Mouse (Mus musculus) frontal cortex, postnatal 25 days (tissue): ENCODE measurements around the gene Gm17387.
"Not testable (repeated sequence)": the region's sequence is repeated elsewhere in the genome, so short reads cannot be mapped to it uniquely, and the experiment has no call there.

ENCODE experiments used
- DNase-seq, 2 experiments: peaks; one replicate each; pipeline ENCODE4 v3.0.0; 2022; ENCODE audit warnings: low spot score in 2 of 2

Gene Gm17387

DNA sequence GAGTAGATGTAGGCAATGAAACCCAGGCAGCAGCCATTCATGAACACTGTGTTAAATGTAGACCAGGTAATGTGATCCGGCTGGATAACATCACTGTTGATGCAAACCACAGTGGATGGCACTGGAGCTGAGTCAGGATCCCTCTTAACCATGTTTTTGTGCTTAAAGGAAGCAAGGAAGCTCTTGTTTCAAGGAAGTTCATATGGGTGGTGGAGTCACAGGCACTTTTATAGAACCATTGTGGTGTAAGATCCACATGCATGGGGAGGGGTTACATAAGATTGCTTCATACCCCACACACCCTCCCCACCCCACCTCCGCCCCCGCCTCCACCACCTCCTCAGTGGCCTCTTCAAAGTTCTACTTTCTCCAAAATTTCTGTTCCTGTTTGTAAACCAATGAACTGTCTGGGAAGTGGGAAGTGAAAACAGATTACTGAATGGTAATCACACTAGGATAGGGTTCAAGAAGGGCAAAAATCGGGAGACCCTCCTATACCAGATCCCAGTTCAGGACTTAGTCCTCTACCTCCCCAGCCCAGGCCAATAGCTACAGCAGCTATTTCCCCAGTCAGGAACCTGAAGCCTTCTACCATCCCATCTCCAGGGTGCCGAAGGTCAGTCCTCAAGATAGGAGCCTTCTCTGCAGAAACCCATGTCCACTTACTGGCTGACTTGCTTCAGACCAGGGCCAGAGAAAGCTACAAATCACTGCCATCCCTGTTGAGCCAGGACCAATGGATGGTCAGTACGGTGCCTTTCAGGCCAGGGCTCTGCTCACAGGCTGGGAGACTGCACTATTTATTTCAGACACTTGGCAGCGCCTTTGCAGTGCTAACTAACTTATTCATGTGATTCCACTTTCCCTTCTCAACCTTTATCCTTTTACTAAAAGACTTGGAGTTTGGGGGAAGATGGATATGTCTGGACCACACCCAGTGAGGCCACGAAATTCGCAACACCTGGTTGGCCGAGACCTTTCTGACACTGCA lies 11.9 kb upstream of the Gm17387 start:
- DNase-seq: no peak

DNA sequence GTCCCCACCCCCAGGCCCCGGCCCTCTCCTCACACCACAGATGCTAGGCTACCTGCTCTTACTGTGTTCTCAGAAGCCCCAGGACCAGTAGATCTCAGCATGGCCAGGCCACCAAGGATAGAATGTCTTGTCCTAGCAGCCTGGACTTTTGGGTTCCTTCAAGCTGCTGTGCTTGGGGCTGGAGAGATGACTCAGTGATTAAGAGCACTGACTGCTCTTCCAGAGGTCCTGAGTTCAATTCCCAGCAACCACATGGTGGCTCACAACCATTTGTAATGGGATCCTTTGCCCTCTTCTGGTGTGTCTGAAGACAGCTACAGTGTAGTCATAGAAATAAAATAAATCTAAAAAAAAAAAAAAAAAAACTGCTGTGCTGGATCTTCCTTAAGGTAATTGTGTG lies 11.1 kb upstream of the Gm17387 start, which contains the start of gene Ifitm6:
TSS of gene Ifitm6 (minus strand) at position 101 of the 400 bp plus-strand sequence.
- DNase-seq: not testable (repeated sequence)

DNA sequence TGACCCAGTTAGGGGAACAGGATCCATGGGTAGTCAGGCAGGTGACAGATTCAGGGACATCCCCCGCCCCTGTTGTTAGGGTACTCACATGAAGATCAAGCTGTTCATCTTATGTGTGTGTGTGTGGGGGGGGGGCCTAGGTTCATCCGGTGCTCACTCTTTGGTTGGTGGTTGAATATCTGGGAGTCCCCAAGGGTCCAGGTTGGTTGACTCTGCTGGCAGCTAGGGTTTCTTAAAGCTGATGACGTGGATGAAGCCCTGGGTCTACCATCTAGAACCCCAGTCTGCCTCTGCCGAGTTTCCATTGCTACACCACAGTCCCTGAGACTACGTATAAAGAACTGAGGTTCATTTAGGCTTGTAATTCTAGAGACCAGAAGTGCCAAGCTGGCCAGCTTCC lies 9.9 kb upstream of the Gm17387 start:
- DNase-seq: no peak

DNA sequence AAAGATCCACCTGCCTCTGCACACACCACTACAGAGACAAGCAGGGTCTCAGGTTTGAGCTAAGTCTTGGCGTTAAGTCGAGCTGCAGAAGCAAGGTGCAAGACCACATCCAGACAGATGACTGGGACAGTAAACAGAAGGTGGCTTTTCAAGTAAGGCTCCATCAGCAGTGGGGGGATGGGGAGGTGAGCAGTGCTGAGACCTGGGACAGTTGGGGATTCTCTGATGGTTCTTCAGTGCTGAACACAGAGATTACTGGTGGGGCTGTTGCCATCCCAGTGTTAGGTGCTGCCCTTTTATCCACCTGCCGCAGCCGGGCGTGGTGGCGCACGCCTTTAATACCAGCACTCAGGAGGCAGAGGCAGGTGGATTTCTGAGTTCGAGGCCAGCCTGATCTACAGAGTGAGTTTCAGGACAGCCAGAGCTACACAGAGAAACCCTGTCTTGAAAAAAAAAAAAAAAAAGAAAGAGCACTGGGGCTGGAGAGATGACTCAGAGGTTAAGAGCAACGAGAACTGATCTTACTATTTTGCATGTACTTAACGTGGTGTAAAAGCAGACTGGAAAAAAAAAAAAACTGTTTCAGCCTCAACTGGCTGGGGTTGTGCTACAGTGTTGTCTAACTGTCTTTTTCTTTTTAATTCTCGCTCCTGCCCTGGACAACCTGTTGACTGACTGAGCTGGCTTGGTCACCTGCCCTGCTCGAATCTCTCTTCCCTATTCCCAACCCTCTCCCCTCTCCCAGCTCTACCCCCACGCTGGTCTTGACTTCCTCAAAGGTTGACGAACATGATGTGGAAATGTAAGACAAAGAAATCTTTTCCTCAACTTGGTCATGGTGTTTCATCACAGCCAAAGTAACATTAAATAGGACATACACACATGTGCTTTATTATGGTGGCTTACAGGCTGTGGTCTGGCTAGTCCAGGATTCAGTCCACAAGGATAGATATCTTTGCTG lies 7.2 kb upstream of the Gm17387 start:
- no peak for DNase-seq

DNA sequence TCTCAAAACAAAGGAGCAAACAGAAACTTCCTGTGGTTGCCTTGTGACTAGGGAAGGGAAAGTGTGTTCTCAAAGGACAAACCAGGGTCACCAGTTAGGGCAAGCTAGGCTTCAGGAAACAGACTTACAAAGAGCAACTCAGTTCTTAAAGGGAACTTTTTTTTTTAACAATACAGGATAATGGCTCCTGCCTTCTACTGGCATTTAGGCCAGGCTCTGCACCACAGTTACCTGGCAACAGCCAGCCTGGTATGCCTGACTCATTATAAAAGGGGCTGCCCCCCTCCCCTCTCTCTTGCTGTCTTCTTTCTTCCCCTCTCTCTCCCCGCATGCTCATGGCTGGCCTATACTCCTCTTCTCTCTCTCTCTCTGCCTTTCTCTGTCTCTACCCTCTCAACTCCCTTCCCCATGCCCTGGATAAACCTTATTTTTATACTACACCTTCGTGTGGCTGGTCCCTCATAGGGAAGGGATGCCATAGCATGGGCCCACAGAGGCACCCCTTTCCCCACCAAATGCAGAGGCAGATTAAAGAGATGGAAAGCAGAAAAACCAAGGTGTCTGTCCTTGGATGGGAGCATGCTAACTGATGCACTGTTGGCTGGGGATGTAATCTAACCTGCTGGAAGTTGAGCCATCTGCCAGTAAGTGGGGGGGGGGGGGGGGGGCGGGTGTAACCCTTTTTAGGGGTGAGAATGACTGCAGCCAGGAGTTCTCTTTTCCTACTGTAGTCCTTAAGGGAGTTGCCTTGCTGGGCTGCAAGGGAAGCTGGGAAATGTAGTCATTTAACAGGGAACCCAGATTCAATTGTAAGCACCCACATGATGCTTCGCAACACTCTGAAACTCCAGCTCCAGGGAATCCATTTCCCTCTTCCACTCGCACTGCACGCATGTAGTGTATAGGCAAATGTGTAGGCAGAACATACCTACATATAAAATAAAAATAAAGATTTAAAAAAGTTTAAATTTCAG lies 3.8 kb upstream of the Gm17387 start:
- no peak for DNase-seq

DNA sequence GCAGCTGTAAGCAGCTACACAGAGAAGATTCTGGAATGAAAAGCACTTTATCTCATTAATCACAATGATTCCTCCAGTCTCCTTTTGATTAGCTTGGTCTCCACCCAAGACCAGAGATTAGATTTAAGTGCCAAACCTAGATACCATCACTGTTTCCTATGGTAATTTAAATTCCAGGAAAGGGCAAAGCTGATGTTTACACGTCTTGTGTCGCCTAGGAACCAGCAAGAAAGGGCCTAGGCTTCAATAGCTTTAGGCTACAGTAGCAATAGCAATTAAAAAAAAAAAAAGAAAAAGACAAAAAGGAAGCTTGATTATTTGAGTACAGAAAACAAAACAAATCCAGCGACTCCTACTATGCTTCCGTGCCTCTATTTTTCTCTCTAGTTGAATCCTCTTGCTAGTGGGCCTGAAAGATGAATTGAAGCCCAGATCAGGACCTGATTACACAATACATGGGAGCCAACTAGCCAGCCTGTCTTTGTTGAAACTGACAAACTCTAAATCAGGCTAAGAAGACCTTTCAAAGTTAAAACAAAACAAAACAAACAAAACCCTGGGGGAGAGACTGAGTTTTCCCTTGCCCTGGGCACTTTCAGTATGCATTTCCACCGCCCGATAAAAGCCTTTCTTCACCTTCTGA lies 2.7 kb upstream of the Gm17387 start:
- DNase-seq: no peak

DNA sequence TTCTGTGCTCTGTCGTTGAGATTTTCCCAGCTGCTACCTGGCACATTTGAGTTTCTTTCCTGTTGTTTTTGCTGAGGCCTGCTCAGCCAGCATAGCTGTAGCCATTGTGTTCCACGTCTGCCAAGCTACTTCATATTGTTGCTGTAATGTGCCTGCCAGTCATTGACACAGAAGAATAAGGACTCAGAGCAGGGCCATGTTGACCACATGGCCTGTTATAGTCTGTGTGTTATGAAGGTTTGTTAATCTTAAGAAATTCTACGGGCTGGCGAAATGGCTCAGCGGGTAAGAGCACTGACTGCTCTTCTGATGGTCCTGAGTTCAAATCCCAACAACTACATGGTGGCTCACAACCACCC lies 2.2 kb upstream of the Gm17387 start:
- no peak for DNase-seq

DNA sequence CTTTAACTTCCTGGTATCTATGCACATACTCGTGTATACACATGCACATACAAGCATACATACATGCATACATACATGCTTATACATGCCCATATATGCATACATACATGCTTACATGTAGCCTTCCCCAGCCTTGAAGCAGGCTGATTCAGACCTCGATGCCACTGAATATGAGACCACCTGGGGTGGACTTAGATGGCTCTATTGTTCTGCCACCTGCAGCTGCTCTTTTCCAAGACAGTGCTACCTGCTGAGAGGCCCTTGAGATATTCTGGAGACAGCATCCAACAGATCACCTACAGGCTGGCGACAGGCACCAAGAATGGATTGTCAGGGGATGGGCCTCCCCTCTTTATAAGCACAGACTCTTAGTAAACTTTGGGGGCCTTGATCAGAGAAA lies 1.5 kb downstream of the Gm17387 start:
- DNase-seq: no peak

DNA sequence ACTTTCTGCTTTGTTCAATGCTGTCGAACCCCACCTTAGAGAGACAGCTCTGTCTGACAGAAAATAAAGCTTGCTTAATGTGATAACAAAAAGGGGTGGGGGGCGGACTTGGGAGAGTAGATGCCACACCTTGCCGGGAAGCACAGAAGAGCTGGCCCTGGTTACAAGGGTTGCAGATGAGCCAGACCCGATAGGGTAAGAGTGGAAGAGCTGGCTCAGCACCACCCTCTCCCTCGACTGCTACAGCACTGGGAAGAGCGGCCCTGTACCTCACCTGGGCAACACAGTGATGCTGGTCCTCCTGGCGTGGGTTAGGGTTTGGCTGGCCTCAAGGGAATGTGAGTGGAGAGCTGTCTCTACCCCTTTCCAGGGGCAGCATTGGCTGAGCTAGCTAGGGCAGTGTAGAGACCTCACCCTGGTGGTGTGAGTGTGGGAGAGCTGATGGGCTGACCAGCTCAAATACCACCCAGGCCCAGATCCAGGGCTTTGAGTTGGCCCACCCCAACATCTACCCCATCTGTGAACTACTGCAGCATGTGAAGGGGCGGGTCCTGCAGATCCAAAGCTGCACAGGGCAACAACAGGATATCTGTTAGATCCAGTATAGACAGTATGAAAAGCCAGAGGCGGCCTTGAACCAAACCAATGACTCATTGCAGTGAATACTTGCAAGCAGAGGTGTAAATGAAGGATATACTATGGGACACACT lies 3.7 kb downstream of the Gm17387 start:
- DNase-seq: no peak

DNA sequence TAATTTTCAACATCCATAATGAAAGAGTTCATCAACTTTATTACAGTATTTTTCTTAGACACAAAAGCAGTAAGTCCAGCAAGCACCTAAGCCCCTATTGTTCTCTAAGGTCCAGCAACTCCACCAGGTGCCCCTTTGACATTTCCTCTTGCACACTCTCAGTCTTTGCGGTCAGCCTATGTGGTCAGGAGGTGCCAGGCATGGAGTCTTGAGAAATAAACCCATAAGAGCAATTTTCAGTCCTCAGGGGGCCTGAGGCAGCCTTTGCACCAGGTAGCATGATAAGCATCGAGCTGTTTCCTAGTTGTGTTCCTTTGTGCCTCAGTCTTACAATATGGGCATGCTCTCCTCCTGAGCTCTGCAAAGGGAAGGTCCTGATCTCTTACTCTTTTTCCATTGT lies 7.7 kb downstream of the Gm17387 start:
- not testable (repeated sequence) for DNase-seq

DNA sequence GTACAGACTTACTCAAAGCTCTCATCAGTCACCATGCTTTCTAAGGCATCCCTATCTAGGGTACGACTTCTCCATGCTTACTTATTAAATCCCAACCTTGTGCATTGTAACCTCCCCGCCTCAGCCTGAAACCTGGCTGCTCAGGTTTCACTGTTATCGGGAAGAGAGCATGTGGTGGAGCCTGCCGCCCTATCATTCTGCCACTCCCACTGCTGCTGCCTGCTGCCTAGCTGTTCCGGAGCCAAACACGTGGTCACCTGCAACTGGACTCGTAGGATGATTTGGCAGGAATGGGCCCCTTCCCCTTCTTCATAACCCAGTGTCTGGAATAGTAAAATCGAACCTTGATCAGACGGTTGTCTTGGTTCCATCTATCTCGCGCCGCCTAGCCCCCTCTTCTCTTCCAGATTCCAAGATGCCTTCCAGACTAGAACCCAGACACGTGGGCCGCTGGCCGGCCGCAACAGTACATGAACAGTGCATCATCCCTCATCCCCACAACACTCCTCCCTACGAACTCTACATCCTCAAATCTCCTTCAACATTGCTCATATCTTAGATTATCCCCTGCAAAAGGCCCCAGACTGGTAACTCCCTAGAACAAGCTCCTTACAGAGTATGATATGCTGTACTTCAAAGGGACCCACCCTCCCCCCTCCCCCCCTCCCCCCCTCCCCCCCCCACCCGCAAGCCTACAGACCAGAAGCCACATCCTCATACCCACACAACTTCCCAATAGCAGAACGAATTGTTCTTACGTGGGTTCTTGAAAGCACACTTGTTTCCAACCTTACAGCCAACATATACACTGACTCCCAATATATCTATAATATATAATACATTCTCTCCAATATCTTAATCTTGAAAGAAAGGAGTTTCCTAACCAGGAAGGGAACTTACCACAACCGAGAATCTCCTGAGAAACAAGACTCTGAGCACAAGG lies 9.4 kb downstream of the Gm17387 start:
- DNase-seq: no peak

DNA sequence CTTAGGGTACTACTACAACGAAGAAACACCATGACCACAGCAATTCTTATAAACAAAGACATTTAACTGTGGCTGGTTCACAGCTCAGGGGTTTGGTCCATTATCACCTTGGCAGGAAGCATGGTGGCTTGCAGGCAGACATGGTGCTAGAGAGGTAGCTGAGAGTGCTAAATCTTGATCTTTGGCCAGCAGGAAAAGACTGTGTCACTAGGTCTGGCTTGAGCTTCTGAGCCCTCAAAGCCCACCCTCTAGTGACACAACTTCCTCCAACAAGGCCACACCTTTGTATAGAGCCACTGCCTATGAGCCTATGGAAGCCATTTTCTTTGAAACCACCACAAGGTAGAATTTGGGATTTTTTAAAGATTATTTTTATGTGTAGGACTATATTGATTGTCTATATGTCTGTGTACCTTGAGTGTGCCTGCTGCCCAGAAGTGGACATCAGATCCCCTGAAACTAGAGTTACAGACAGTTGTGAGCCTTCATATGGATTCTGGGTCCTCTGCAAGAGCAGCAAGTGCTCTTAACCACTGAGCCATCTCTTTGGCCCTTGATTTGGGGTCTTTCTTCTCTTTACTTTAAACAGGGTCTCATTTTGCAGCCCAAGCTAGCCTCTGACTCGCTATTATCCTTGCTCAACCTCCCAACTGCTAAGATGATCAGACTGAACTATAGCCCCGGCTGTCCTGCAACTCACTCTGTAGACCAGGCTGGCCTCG lies 10.6 kb downstream of the Gm17387 start:
- no peak for DNase-seq

DNA sequence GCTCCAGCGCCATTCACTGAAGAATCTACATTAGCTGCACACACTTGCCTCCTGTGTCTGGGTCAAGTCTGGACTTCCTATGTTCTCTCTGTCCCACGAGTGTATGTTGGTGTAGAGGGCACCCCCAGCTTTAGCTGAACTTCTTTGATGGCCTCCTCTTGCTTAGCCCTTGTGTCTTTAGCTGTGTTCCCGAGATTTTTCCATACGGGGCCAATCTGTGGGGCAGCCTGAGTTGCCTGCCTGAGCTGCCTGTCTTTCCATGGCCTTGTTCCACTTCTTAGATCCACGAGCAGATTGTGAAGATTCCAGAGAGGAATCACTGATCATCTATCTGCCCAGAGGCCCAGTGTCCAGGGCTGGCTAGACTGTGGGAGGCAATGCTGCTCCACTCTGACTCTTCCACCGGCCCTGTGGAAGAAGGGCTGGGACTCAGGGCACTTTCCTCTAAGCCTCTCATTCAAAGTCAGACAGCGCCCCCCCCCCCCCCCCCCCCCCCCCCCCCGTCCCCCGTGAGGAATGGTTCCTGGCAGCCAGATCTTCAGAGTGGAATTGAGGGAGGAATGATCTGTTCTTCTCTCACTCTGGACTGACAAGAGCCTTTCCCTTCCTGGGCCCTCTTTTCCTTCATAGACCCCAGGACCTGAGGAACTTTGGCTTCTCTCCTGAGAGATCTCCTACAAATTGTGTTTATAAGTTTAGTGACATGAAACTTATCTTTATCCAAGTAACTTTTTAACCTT lies 12.1 kb downstream of the Gm17387 start:
- DNase-seq: no peak

DNA sequence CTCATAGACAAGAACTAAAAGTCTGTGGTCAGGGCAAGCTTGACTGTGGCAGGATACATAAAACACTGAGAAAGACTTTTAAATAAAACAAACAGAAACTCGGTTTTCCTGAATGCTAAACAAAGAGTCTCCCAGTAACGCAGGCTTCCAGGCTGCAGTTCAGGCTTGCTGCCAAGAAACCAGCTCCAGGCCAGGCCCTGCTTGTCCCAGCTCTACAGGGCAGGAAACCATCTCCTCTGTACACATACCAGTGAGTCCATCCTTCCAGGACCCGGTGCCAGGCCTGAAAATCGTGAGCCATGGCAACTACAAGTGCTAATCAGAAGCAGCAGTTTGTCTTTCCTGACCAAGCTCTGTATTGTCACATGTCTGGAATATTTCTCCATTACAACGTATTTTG lies 12.7 kb downstream of the Gm17387 start:
- no peak for DNase-seq

DNA sequence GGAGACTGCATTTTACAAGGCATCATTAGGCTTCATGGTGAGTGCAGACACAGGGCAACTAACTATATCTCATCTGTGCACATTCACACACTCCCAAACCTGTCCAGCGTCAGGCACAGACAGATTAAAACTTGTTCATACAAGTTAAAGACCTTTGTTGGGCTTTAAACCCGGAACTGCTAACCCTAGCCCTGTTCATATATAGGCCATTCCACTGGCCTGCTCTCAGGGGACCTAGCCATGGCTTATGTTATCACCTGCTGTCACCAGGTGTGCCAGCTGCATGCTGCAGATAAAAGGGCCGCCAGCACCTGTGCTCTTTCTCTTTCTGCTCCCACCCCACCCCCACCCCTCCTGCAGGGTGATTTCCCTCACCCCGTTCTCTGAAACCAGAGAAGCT lies 13.6 kb downstream of the Gm17387 start:
- DNase-seq: no peak

DNA sequence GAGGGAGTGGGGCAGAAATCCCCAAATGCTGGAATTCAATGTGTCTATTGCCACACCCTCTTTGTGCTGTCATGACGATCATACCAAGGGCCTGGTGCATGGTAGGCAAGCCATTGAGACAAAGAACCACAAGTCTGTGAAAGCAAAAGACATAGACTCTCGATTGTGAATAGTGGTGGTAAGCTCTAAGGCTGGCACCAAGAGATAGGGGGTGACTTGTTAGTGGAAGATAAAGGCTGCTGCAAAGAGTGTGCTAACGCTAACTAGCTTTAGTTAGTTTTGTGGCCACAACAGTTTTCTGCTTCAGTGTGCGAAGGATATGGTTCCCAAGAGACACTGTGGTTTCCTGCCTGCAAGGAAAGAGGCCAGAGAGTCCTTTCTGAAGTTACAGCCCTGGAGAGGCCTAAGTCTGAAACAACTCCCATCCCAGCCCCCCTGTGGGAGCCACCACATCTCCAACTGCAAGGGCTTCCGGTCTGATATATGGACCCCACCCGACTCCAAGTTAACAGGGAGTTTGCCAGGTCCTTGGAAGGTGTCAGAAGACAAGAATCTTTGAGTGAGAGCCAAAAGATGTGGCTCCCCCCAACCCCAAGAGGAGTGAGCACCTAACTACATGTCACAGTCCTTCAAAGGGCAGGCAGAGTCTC lies 18.1 kb downstream of the Gm17387 start:
- DNase-seq: no peak
